Mouse (Mus musculus) spleen, adult 2 months (tissue): ENCODE measurements at regions not wholly inside any gene's neighbourhood (a gene's known extent, or its start where the extent isn't known, plus 50 kb on each side); places are given as distances from the start of the nearest gene placed in this dataset.

Experiments
- DNase-seq, 2 experiments: peaks; one replicate each; pipeline versions ENCODE4 v3.0.0 to v3.0.0-alpha.2; 2012 to 2021; ENCODE audit warnings: low spot score in 2 of 2, low read depth in 1 of 2
- H3K27ac ChIP-seq: fragments of 200-500 bp; 2 replicates; pipeline ENCODE4 v1.5.1; 2012; ENCODE audit warnings: low read length, inconsistent platforms; ENCODE audit not compliant: insufficient read depth
- H3K27me3 ChIP-seq: fragments of 200-500 bp; 2 replicates; pipeline ENCODE4 v1.6.1; 2012; ENCODE audit warnings: mild to moderate bottlenecking, moderate library complexity, low read length, inconsistent platforms; ENCODE audit not compliant: control insufficient read depth, insufficient read depth
- H3K36me3 ChIP-seq: fragments of 200-500 bp; 2 replicates; pipeline ENCODE4 v1.6.1; 2012; ENCODE audit warnings: mild to moderate bottlenecking, low read length, inconsistent platforms; ENCODE audit not compliant: control insufficient read depth, insufficient read depth
- H3K4me1 ChIP-seq: fragments of 200-500 bp; 2 replicates; pipeline ENCODE4 v1.6.1; 2011; ENCODE audit warnings: inconsistent platforms; ENCODE audit not compliant: control insufficient read depth, insufficient read depth, insufficient read length
- H3K4me3 ChIP-seq: fragments of 200-500 bp; 2 replicates; pipeline ENCODE4 v1.5.1; 2011; ENCODE audit warnings: mild to moderate bottlenecking, inconsistent platforms; ENCODE audit not compliant: insufficient read depth, insufficient read length; ENCODE audit errors: extremely low read depth
- CTCF ChIP-seq: fragments of 200-500 bp; IDR thresholded peaks from 2 replicates; pipeline ENCODE4 v1.5.1; 2011; ENCODE audit warnings: mild to moderate bottlenecking, inconsistent platforms; ENCODE audit not compliant: insufficient read depth, insufficient read length, insufficient replicate concordance; ENCODE audit errors: extremely low read depth
- POLR2A ChIP-seq: fragments of 200-500 bp; IDR thresholded peaks from 2 replicates; pipeline ENCODE4 v1.6.1; 2011; ENCODE audit warnings: low read depth, low read length, inconsistent platforms
- WGBS: fragments of 180-500 bp; shearing (Covaris S2); methylation state at CpG from one replicate; pipeline ENCODE4 v1.1.7; 2018; 5-methylcytosine and 5-hydroxymethylcytosine counted together

- TF ChIP-seq POLR2A = no peak
- no peak for TF ChIP-seq CTCF
- no peak for DNase-seq
- Histone ChIP-seq H3K36me3 (no peaks in the 10 kb centered on the region), H3K27me3 (no peaks in the 10 kb centered on the region), H3K4me1 (no peaks in the 10 kb centered on the region), H3K27ac (no peak overlapping the region), H3K4me3 (no peak overlapping the region)
- WGBS = 90% methylated on average over 8 of the region's 8 CpGs
These were observed 63.0 kb upstream of the Dab2 start for GRCm38 (mm10) chr15:6236583-6236982.

GRCm38 (mm10) chr15:6237726-6238125, 61.9 kb upstream of the Dab2 start:
- TF ChIP-seq POLR2A (no peak), CTCF (no peak)
- DNase-seq = no peak
- Histone ChIP-seq H3K27me3 (no peaks in the 10 kb centered on the region), H3K4me3 (no peak overlapping the region), H3K27ac (no peak overlapping the region), H3K4me1 (no peaks in the 10 kb centered on the region), H3K36me3 (no peaks in the 10 kb centered on the region)
- 58% methylated on average over 8 of the region's 8 CpGs for WGBS

- Histone ChIP-seq H3K36me3 (no peaks in the 10 kb centered on the region), H3K4me1 (no peaks in the 10 kb centered on the region), H3K27me3 (no peaks in the 10 kb centered on the region), H3K4me3 (no peak overlapping the region), H3K27ac (no peak overlapping the region)
- peak in 1 of 2 experiments; percentile 51 for DNase-seq
- TF ChIP-seq POLR2A = no peak
- TF ChIP-seq CTCF = peak; percentile 85
- WGBS = 3% methylated on average over 6 of the region's 6 CpGs
These were observed 61.5 kb upstream of the Dab2 start for GRCm38 (mm10) chr15:6238133-6238532.

- Histone ChIP-seq H3K4me3 (no peak overlapping the region), H3K36me3 (no peaks in the 10 kb centered on the region), H3K27me3 (no peaks in the 10 kb centered on the region), H3K27ac (no peak overlapping the region), H3K4me1 (no peaks in the 10 kb centered on the region)
- no peak for TF ChIP-seq CTCF
- no peak for TF ChIP-seq POLR2A
- 95% methylated on average over 3 of the region's 3 CpGs for WGBS
- DNase-seq = no peak
These were observed 60.8 kb upstream of the Dab2 start for GRCm38 (mm10) chr15:6238755-6239154.

GRCm38 (mm10) chr15:6242132-6242531, 57.5 kb upstream of the Dab2 start:
- Histone ChIP-seq H3K4me1 (no peaks in the 10 kb centered on the region), H3K27ac (no peak overlapping the region), H3K27me3 (no peaks in the 10 kb centered on the region), H3K36me3 (no peaks in the 10 kb centered on the region), H3K4me3 (no peak overlapping the region)
- DNase-seq = no peak
- WGBS = 56% methylated on average over 4 of the region's 4 CpGs
- TF ChIP-seq POLR2A = no peak
- no peak for TF ChIP-seq CTCF

- no peaks in the 10 kb centered on the region for H3K4me1 ChIP-seq
- DNase-seq = no peak
- 88% methylated on average over 7 of the region's 7 CpGs for WGBS
- no peak overlapping the region for H3K4me3 ChIP-seq
- no peak overlapping the region for H3K27ac ChIP-seq
- no peaks in the 10 kb centered on the region for H3K27me3 ChIP-seq
- H3K36me3 ChIP-seq = no peaks in the 10 kb centered on the region
- TF ChIP-seq POLR2A (no peak), CTCF (no peak)
These were observed 55.2 kb upstream of the Dab2 start for GRCm38 (mm10) chr15:6244401-6244800.

- TF ChIP-seq CTCF = no peak
- H3K27ac ChIP-seq = no peak overlapping the region
- no peaks in the 10 kb centered on the region for H3K27me3 ChIP-seq
- no peak for DNase-seq
- H3K4me3 ChIP-seq = no peak overlapping the region
- no peaks in the 10 kb centered on the region for H3K36me3 ChIP-seq
- no peaks in the 10 kb centered on the region for H3K4me1 ChIP-seq
- WGBS = 86% methylated on average over 9 of the region's 9 CpGs
These were observed 53.4 kb upstream of the Dab2 start for GRCm38 (mm10) chr15:6245950-6246894.
